Mouse (Mus musculus): ENCODE measurements around the gene Upk1a. TPM values are rescaled to one million over a fixed set of nuclear protein-coding genes. Genes with fewer than 3 reads are reported as not detected.

Upk1a gene
- polyA plus RNA-seq, 1 experiment from 2014 or later, result 4.7 TPM

DNA sequence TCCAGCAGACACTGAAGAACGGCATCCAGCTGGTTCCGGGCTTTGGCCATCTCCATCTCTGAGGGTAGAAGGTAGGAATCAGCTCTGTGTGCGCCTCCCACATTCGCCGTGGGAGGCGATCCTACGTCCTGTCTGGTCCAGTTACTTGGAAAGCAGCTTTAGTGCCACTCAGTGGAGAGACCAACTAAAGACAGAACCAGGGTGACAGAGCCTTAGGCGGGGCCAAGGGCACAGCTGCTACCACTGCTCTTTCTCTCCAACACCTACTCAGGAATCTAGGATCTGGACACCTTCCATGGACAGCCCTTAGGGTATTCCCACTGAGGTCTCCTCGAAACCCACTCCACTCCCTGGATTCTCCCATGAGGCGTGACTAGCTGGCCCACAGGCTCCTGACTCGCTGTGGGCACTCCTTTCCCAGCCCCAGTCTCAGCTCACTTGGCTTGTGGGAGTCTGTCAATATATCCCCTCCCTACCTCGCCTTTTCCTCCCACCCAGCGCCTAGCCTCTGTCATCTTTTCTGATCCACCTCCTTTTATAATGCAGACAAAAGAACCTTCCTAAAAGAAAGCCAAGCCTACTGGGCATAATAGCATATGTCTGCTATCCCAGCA lies 54.6 kb downstream of the Upk1a start:
- H3K9me3 ChIP-seq (replicated peaks; ENCODE audit: control insufficient read depth, low read length), result no peaks in the 10 kb centered on the region
- peaks cover 23% of the 10 kb centered on the region for H3K4me1 ChIP-seq (ENCODE audit: control insufficient read depth, insufficient read depth, low read length)
- H3K27me3 ChIP-seq (ENCODE audit: control insufficient read depth, insufficient read depth, low read length), result no peaks in the 10 kb centered on the region
- H3K36me3 ChIP-seq (ENCODE audit: control insufficient read depth, insufficient read depth, low read length), result peaks cover 8% of the 10 kb centered on the region; the same call in 1 of the 2 replicates
- peak overlapping the region; percentile 74 for H3K9ac ChIP-seq (ENCODE audit: low read length)
- H3K4me3 ChIP-seq (replicated peaks; ENCODE audit: low read length), result peak overlapping the region; percentile 60
- H3K27ac ChIP-seq (ENCODE audit: low read length), result peak overlapping the region; percentile 60
- ATAC-seq (ENCODE audit: insufficient read depth, low FRiP score), result no peak
- WGBS, result 83% methylated on average over 13 of the region's 13 CpGs
- H3K4me2 ChIP-seq (ENCODE audit: low read depth, low read length), result peak overlapping the region; percentile 97

DNA sequence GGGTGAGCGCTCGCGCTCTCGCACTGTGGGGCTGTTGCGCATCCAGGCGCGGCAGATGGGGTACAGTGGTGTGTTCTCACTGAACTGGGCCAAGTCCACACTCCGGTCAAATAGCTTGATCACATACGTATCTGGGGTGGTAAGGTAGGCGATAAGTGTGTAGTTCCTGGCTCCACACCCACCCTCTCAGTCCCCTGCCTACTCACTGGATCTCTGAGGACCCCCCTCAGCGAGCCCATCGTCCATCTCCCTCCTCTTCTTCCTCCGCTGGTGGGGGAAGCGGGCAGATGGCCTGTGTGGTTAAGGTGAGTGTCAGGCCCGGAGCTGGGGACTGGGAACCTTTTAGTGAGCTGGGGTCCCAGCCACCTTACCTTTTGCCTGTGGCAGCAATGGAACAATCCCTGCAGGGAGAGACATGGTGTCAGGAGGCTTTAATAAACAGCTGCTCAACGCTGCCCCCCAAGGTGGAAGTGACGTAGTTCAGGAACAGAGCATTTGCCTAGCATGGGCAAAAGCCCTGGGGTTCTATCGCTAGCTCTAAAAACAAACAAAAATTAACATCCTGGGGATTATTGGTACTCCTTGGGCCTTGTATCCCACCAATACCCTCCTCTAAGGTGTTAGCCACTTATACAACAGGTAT lies 55.6 kb downstream of the Upk1a start:
- 93% methylated on average over 18 of the region's 18 CpGs for WGBS
- no peaks in the 10 kb centered on the region for H3K27me3 ChIP-seq (ENCODE audit: control insufficient read depth, insufficient read depth, low read length)
- H3K9ac ChIP-seq (ENCODE audit: low read length), result no peak overlapping the region
- H3K4me2 ChIP-seq (ENCODE audit: low read depth, low read length), result 0 out of 2 replicates have a peak overlapping the region, but pooled peaks have one; percentile 97
- H3K9me3 ChIP-seq (replicated peaks; ENCODE audit: control insufficient read depth, low read length), result no peaks in the 10 kb centered on the region
- H3K4me3 ChIP-seq (replicated peaks; ENCODE audit: low read length), result no peak overlapping the region
- no peak overlapping the region for H3K27ac ChIP-seq (ENCODE audit: low read length)
- ATAC-seq (ENCODE audit: insufficient read depth, low FRiP score), result no peak
- peaks cover 24% of the 10 kb centered on the region for H3K4me1 ChIP-seq (ENCODE audit: control insufficient read depth, insufficient read depth, low read length)
- peaks cover 8% of the 10 kb centered on the region; the same call in 1 of the 2 replicates for H3K36me3 ChIP-seq (ENCODE audit: control insufficient read depth, insufficient read depth, low read length)

- peak overlapping the region; percentile 78 for H3K4me3 ChIP-seq (replicated peaks; ENCODE audit: low read length)
- peak overlapping the region; percentile 84 for H3K9ac ChIP-seq (ENCODE audit: low read length)
- no peaks in the 10 kb centered on the region for H3K9me3 ChIP-seq (replicated peaks; ENCODE audit: control insufficient read depth, low read length)
- H3K36me3 ChIP-seq (ENCODE audit: control insufficient read depth, insufficient read depth, low read length), result peaks cover 8% of the 10 kb centered on the region; the same call in 1 of the 2 replicates
- peaks cover 23% of the 10 kb centered on the region for H3K4me1 ChIP-seq (ENCODE audit: control insufficient read depth, insufficient read depth, low read length)
- no peaks in the 10 kb centered on the region for H3K27me3 ChIP-seq (ENCODE audit: control insufficient read depth, insufficient read depth, low read length)
- 82% methylated on average over 22 of the region's 22 CpGs for whole genome bisulfite sequencing
- peak overlapping the region; percentile 99; the same call in 1 of the 2 replicates for H3K27ac ChIP-seq (ENCODE audit: low read length)
- no peak for ATAC-seq (ENCODE audit: insufficient read depth, low FRiP score)
- H3K4me2 ChIP-seq (ENCODE audit: low read depth, low read length), result peak overlapping the region; percentile 94
Observed at GRCm38 (mm10) chr7:30553810-30554584, 58.6 kb downstream of the Upk1a start.

Small RNAs within 50 kb of the gene (microRNA-seq; reads per million reads assigned to microRNA genes)
- gene Mir3569, result not detected

Other genes starting within 250 kb of the Upk1a start
- 71.0 and 75.8 TPM in 2 replicates for gene Tyrobp, start 199.1 kb downstream of the Upk1a start, polyA plus RNA-seq (2015; fragmentation: Nextera tagmentation; extraction: Ambion mirVana)
- 1.9 and 2.0 TPM in 2 replicates for gene Hcst, start 193.0 kb downstream of the Upk1a start, polyA plus RNA-seq (2015; fragmentation: Nextera tagmentation; extraction: Ambion mirVana)
- gene Nfkbid, start 191.1 kb downstream of the Upk1a start, polyA plus RNA-seq (2015; fragmentation: Nextera tagmentation; extraction: Ambion mirVana), result 1.5 and 2.0 TPM in 2 replicates
- 29.2 and 33.0 TPM in 2 replicates for gene Aplp1, start 167.3 kb downstream of the Upk1a start, polyA plus RNA-seq (2015; fragmentation: Nextera tagmentation; extraction: Ambion mirVana)
- gene Kirrel2, start 155.2 kb downstream of the Upk1a start, polyA plus RNA-seq (2015; fragmentation: Nextera tagmentation; extraction: Ambion mirVana), result 1.4 and 1.9 TPM in 2 replicates
- gene Nphs1, start 154.5 kb downstream of the Upk1a start, polyA plus RNA-seq (2015; fragmentation: Nextera tagmentation; extraction: Ambion mirVana), result 3.4 and 4.2 TPM in 2 replicates
- gene Prodh2, start 119.2 kb downstream of the Upk1a start, polyA plus RNA-seq (2015; fragmentation: Nextera tagmentation; extraction: Ambion mirVana), result 3.6 and 4.0 TPM in 2 replicates
- 5.6 and 5.7 TPM in 2 replicates for gene Arhgap33, start 77.8 kb downstream of the Upk1a start, polyA plus RNA-seq (2015; fragmentation: Nextera tagmentation; extraction: Ambion mirVana)
- 69.8 and 72.4 TPM in 2 replicates for gene Hspb6, start 60.7 kb downstream of the Upk1a start, polyA plus RNA-seq (2015; fragmentation: Nextera tagmentation; extraction: Ambion mirVana)
- gene Proser3, start 60.5 kb downstream of the Upk1a start, polyA plus RNA-seq (2015; fragmentation: Nextera tagmentation; extraction: Ambion mirVana), result 10.3 and 12.6 TPM in 2 replicates
- gene Lin37, start 53.0 kb downstream of the Upk1a start, polyA plus RNA-seq (2015; fragmentation: Nextera tagmentation; extraction: Ambion mirVana), result 53.8 and 58.5 TPM in 2 replicates
- 73.4 and 80.7 TPM in 2 replicates for gene U2af1l4, start 49.5 kb downstream of the Upk1a start, polyA plus RNA-seq (2015; fragmentation: Nextera tagmentation; extraction: Ambion mirVana)
- 12.6 and 14.6 TPM in 2 replicates for gene Gm49396, start 49.5 kb downstream of the Upk1a start, polyA plus RNA-seq (2015; fragmentation: Nextera tagmentation; extraction: Ambion mirVana)
- gene Psenen, start 49.2 kb downstream of the Upk1a start, polyA plus RNA-seq (2015; fragmentation: Nextera tagmentation; extraction: Ambion mirVana), result 137 and 156 TPM in 2 replicates
- 3.6 and 4.1 TPM in 2 replicates for gene Igflr1, start 47.4 kb downstream of the Upk1a start, polyA plus RNA-seq (2015; fragmentation: Nextera tagmentation; extraction: Ambion mirVana)
- gene Kmt2b, start 24.1 kb downstream of the Upk1a start, polyA plus RNA-seq (2015; fragmentation: Nextera tagmentation; extraction: Ambion mirVana), result 6.5 and 7.9 TPM in 2 replicates
- gene Zbtb32, start 13.9 kb downstream of the Upk1a start, polyA plus RNA-seq (2015; fragmentation: Nextera tagmentation; extraction: Ambion mirVana), result 1.3 and 1.4 TPM in 2 replicates
- 1,000 and 1,051 TPM in 2 replicates for gene Cox6b1, start 13.3 kb upstream of the Upk1a start, polyA plus RNA-seq (2015; fragmentation: Nextera tagmentation; extraction: Ambion mirVana)
- 0.13 TPM in 1 of 2 replicates, not detected in the other for gene Etv2, start 23.0 kb upstream of the Upk1a start, polyA plus RNA-seq (2015; fragmentation: Nextera tagmentation; extraction: Ambion mirVana)
- 78.5 and 83.7 TPM in 2 replicates for gene Rbm42, start 37.5 kb upstream of the Upk1a start, polyA plus RNA-seq (2015; fragmentation: Nextera tagmentation; extraction: Ambion mirVana)
- 36.9 and 41.7 TPM in 2 replicates for gene Haus5, start 52.1 kb upstream of the Upk1a start, polyA plus RNA-seq (2015; fragmentation: Nextera tagmentation; extraction: Ambion mirVana)
- not detected in 2 replicates for gene Pmis2, start 58.8 kb upstream of the Upk1a start, polyA plus RNA-seq (2015; fragmentation: Nextera tagmentation; extraction: Ambion mirVana)
- 5.5 and 6.2 TPM in 2 replicates for gene 2200002J24Rik, start 86.1 kb upstream of the Upk1a start, polyA plus RNA-seq (2015; fragmentation: Nextera tagmentation; extraction: Ambion mirVana)
- gene Atp4a, start 99.4 kb upstream of the Upk1a start, polyA plus RNA-seq (2015; fragmentation: Nextera tagmentation; extraction: Ambion mirVana), result 22.3 and 44.6 TPM in 2 replicates
- gene Tmem147, start 116.7 kb upstream of the Upk1a start, polyA plus RNA-seq (2015; fragmentation: Nextera tagmentation; extraction: Ambion mirVana), result 215 and 232 TPM in 2 replicates
- gene Gapdhs, start 130.8 kb upstream of the Upk1a start, polyA plus RNA-seq (2015; fragmentation: Nextera tagmentation; extraction: Ambion mirVana), result 0.28 and 0.40 TPM in 2 replicates
- 62.5 and 98.8 TPM in 2 replicates for gene Sbsn, start 138.6 kb upstream of the Upk1a start, polyA plus RNA-seq (2015; fragmentation: Nextera tagmentation; extraction: Ambion mirVana)
- 391 and 628 TPM in 2 replicates for gene Dmkn, start 150.9 kb upstream of the Upk1a start, polyA plus RNA-seq (2015; fragmentation: Nextera tagmentation; extraction: Ambion mirVana)
- 767 and 1,136 TPM in 2 replicates for gene Krtdap, start 175.0 kb upstream of the Upk1a start, polyA plus RNA-seq (2015; fragmentation: Nextera tagmentation; extraction: Ambion mirVana)
- gene Ffar2, start 210.9 kb upstream of the Upk1a start, polyA plus RNA-seq (2015; fragmentation: Nextera tagmentation; extraction: Ambion mirVana), result 8.2 and 11.6 TPM in 2 replicates
- gene Ffar3, start 243.3 kb upstream of the Upk1a start, polyA plus RNA-seq (2015; fragmentation: Nextera tagmentation; extraction: Ambion mirVana), result 0.44 and 0.47 TPM in 2 replicates
- gene Ffar1, start 248.7 kb upstream of the Upk1a start, polyA plus RNA-seq (2015; fragmentation: Nextera tagmentation; extraction: Ambion mirVana), result 0.17 TPM in 2 replicates

Data from stomach, embryonic 16.5 days (tissue).